Mouse (Mus musculus): ENCODE results near the gene Olfml2b.

DNA sequence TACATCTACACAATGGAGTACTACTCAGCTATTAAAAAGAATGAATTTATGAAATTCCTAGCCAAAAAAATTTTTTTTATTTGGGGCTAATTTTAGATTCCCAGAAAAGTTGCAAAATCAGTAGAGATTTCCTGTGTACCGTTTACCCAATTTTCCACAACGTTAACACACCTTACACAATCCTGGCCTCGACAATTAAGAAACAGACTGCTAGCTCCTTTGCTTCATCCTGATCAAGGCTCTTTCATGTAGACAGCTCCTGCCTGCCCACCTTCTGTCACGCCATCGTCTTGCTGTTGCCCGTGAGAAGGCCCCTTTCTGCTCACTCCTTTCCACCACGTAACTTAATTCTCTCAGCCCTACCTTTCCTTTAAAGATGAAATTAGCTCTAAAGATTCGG lies 45.4 kb downstream of the Olfml2b start:
- TF ChIP-seq CTCF (IDR thresholded peaks at IDR 0.05; ENCODE audit: extremely low read depth, insufficient read depth, low read length) (no peak), POLR2A (IDR thresholded peaks at IDR 0.05; ENCODE audit: extremely low read depth, insufficient read depth, low read length) (no peak)

Data from cortical plate, adult 2 months (tissue).